Mouse (Mus musculus): Measurements from ENCODE around the gene Tap1.
A peak's percentile ranks its signal among the peaks of the same experiment; 100 is the strongest.
"Not testable (repeated sequence)": the region's sequence is repeated elsewhere in the genome, so short reads cannot be mapped to it uniquely, and the experiment has no call there.

The Tap1 gene

GRCm38 (mm10) chr17:34204303-34205010 lies 17.1 kb downstream of the Tap1 start:
- DNase-seq (ENCODE audit: low read depth, low spot score), result peak; percentile 81

DNA sequence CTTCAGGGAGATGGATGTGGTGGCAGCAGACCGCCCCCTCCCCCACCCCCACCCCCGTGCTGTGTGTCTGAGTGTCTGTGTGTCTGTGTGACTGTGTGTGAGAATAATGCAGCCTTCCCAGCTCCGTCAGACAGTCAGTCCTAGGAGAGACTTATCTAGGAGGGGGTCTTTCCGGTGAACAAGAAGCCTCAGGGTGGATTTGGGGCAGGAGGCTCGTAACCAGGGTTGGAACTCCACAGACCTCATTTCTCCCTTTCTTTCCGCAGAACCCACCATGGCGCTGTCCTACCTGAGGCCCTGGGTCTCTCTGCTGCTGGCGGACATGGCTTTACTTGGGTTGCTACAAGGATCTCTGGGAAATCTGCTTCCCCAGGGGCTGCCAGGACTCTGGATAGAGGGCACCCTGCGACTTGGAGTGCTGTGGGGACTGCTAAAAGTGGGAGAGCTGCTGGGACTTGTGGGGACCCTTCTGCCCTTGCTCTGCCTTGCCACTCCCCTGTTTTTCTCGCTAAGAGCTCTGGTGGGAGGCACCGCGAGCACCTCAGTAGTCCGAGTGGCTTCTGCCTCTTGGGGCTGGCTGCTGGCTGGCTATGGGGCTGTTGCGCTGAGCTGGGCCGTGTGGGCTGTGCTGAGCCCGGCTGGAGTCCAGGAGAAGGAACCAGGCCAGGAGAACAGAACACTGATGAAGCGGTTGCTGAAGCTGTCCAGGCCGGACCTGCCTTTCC lies 17.8 kb downstream of the Tap1 start:
- no peak for DNase-seq (ENCODE audit: low read depth, low spot score)

DNA sequence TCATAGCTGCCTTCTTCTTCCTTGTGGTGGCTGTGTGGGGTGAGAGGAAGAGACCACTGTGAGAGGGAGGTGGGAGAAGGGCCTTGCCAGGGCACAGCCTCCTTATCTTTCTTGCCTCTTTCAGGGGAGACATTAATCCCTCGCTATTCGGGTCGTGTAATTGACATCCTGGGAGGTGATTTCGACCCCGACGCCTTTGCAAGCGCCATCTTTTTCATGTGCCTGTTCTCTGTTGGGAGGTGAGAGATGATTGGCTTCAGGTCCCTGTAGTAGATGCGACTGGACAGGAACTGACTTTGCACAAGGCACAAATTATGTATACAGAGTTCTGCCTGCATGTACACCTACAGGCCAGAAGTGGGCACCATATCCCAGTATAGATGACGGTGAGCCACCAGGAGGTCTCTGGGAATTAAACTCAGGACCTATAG lies 18.4 kb downstream of the Tap1 start:
- DNase-seq (ENCODE audit: low read depth, low spot score), result no peak

DNA sequence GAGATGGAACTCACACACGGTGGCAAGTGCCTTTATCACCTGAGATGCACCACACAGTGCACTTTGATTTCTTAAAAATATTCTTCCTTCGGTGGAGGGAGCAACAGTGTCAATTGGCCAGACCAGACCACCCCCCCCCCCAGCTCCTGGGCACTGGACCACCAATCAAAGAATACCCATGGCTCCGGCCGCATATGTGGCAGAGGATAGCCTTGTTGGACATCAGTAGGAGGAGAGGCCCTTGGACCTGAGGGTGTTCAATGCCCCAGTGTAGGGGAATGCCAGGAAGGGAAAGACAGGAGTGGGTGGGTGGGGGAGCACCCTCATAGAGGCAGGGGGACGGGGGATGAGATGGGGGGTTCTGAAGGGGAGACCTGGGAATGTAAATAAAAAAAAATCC lies 19.4 kb downstream of the Tap1 start:
- DNase-seq (ENCODE audit: low read depth, low spot score), result no peak

- no peak for DNase-seq (ENCODE audit: low read depth, low spot score)
Observed at GRCm38 (mm10) chr17:34207456-34207855, 20.1 kb downstream of the Tap1 start.

GRCm38 (mm10) chr17:34207866-34208265 lies 20.5 kb downstream of the Tap1 start:
- no peak for DNase-seq (ENCODE audit: low read depth, low spot score)

- no peak for DNase-seq (ENCODE audit: low read depth, low spot score)
Observed at GRCm38 (mm10) chr17:34208421-34208820, 21.1 kb downstream of the Tap1 start.

DNA sequence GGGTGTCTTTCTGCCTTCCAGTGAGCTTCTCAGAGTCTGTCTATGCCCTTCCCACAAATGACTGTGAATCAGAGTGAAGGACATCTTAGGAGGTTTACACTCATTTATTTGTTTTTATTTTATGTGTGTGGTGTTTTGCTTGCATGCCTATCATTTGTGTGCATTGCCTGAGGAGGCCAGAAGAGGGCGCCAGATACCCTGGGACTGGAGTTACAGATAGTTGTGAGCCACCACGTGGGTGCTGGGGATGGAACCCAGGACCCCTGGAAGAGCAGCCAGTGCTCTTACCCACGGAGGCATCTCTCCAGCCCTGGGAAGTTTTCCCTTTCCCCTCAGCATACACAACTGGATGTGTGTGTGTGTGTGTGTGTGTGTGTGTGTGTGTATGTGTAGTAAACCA lies 22.3 kb downstream of the Tap1 start:
- no peak for DNase-seq (ENCODE audit: low read depth, low spot score)

DNA sequence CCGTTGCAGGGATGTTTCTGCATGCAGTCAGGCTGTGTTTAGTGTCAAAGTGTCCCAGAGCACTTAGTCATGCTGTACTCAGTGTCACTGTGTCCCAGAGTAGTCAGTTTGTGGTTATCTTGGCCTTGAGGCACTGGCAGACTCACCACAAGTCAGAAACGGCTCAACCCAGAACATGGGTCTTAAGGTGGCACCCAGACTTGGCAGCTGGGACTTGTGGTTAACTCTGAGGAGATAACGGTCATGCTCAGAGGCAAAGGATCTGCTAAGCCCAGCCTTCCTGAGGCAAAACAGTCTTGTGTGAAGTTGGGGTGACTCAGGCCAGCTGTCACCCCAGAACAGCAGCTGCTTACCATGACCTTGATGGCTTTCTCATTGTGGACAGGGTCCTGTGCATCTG lies 23.2 kb downstream of the Tap1 start:
- DNase-seq (ENCODE audit: low read depth, low spot score), result no peak

- DNase-seq (ENCODE audit: low read depth, low spot score), result no peak
Observed at GRCm38 (mm10) chr17:34211746-34212365, 24.5 kb downstream of the Tap1 start.

GRCm38 (mm10) chr17:34213936-34214335 lies 26.6 kb downstream of the Tap1 start:
- no peak for DNase-seq (ENCODE audit: low read depth, low spot score)

GRCm38 (mm10) chr17:34215176-34215575 lies 27.8 kb downstream of the Tap1 start:
- no peak for DNase-seq (ENCODE audit: low read depth, low spot score)

DNA sequence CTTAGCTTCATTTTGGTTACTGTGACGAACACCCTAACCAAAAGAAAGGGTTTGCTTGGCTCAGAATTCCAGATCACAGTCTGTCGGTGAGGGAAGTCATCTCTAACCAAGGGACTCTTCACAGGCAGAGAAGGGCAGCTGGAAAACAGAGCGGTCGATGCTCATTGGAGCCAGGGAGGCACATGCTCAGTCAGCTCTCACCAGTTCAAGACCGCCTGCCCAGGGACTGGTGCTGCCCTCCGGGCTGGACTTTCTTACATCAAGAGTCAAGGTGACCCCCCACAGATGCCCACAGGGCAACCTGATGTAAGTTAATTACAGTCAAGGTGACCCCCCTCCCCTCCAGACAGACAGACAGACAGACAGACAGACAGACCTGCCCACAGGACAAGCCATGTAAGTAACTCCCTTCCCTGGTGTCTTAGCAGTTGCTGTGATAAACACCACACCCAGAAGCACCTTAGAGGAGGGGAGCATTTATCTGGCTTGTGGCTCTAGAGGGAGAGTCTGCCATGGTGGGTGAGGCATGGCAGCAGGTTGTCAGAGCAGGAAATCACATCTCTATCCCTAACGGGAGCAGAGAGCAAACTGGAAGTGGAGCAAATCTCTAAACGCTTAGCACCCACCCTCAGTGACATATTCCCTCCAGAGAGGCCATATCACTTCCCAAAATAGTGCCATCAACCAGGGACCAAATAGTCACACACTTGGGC lies 30.0 kb downstream of the Tap1 start:
- DNase-seq (ENCODE audit: low read depth, low spot score), result no peak

GRCm38 (mm10) chr17:34217986-34218385 lies 30.6 kb downstream of the Tap1 start:
- DNase-seq (ENCODE audit: low read depth, low spot score), result no peak

DNA sequence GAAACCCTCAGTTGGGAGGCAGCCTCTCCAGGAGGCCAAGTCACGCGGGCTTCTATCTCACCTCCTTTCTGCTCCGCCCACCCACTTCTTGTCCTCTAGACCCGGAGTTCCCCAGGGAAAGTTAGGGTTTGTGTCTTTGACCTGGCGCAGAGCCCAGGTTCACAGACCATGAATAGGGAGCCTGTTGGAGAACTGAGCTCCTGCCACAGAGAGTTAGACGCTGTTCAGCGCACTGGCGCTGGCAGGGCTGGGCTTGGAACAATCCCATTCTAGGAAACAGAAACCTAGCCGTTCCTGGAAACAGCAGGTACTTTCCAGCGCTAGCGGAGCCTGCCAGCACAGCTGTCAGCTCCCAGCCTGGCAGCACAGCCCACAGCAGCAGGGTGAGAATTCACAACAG lies 31.3 kb downstream of the Tap1 start:
- DNase-seq (ENCODE audit: low read depth, low spot score), result no peak

GRCm38 (mm10) chr17:34219096-34219495 lies 31.7 kb downstream of the Tap1 start:
- DNase-seq (ENCODE audit: low read depth, low spot score), result not testable (repeated sequence)

DNA sequence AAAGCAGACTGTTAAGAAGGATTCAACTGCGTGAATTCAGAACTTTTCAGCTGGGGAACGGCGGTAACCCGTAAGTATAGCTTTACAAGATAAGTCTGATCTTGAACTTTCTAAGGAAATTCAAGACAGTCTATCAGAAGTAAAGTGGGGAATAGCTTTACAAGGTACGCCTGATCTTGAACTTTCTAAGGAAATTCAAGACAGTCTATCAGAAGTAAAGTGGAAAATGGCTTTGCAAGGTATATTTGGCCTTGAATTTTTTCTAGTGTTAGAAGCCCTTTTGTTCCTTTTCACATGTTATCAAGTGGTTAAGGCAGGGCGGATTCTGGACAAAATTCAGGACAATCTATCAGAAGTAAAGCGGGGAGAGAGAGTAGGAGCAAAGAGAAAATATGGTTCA lies 32.4 kb downstream of the Tap1 start:
- not testable (repeated sequence) for DNase-seq (ENCODE audit: low read depth, low spot score)

- not testable (repeated sequence) for DNase-seq (ENCODE audit: low read depth, low spot score)
Observed at GRCm38 (mm10) chr17:34220401-34220800, 33.0 kb downstream of the Tap1 start.

DNA sequence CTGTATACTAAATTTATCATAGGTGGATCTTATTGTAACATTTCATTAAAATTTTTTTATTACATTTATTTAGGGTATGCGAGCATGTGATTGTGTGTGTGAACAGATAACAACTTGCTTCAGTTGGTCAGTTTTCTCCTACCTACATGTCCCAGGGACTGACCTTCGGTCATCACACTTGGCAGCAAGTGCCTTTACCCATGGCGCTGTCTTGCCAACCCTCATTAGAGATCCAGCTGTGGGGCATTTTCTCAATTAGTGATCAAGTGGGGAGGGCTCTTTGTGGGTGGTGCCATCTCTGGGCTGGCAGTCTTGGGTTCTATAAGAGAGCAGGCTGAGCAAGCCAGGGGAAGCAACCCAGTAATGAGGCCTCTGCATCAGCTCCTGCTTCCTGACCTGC lies 37.5 kb downstream of the Tap1 start:
- no peak for DNase-seq (ENCODE audit: low read depth, low spot score)

GRCm38 (mm10) chr17:34225426-34225825 lies 38.1 kb downstream of the Tap1 start:
- DNase-seq (ENCODE audit: low read depth, low spot score), result no peak

DNA sequence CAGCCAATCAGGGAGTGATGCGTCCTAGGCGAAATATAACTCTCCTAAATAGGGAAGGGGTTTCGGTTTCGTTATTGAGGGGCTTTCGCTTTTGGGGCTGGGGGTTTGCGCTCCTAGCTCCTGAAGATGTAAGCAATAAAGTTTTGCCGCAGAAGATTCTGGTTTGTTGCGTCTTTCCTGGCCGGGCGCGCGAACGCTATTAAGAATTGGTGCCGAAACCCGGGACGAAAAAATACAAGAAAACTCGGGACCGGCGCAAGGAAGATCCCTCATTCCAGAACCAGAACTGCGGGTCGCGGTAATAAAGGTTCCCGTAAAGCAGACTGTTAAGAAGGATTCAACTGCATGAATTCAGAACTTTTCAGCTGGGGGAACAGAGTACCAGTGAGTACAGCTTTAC lies 38.6 kb downstream of the Tap1 start:
- not testable (repeated sequence) for DNase-seq (ENCODE audit: low read depth, low spot score)

- not testable (repeated sequence) for DNase-seq (ENCODE audit: low read depth, low spot score)
Observed at GRCm38 (mm10) chr17:34230971-34231370, 43.6 kb downstream of the Tap1 start.
